Mouse (Mus musculus): ENCODE data around the gene Megf11. TPM values are rescaled to one million over a fixed set of nuclear protein-coding genes. Genes with fewer than 3 reads are reported as not detected.

The Megf11 gene
- polyA plus RNA-seq, 1 experiment from 2014 or later = 5.6 TPM

DNA sequence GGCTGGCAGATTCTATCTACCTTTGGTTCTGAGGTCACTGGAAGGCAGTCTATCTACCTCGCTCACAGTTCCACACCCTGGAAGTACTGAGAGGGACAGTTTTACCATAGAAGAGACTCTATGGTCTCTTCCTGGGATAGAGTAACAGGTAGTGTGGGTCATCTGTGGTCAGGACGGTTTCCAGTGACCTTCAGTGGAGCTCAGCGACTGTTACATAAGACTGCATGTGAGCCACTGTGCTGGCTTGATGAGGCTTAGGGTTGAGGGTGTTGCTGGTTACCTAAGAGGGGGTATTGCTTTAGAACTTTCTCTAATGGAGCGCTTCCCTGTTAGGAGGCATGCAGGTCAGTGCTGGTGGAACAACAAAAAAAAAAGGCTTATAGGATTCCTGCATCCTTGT is 68.8 kb downstream of the Megf11 start:
- DNase-seq (ENCODE audit: low spot score) = no peak
- 83% methylated on average over 4 of the region's 4 CpGs for WGBS
- Histone ChIP-seq H3K27ac (no peak overlapping the region), H3K27me3 (ENCODE audit: insufficient read depth, poor library complexity, severe bottlenecking) (peaks cover 9% of the 10 kb centered on the region), H3K4me1 (replicated peaks) (peaks cover 39% of the 10 kb centered on the region), H3K9me3 (no peaks in the 10 kb centered on the region), H3K4me3 (no peak overlapping the region), H3K36me3 (no peaks in the 10 kb centered on the region)

DNA sequence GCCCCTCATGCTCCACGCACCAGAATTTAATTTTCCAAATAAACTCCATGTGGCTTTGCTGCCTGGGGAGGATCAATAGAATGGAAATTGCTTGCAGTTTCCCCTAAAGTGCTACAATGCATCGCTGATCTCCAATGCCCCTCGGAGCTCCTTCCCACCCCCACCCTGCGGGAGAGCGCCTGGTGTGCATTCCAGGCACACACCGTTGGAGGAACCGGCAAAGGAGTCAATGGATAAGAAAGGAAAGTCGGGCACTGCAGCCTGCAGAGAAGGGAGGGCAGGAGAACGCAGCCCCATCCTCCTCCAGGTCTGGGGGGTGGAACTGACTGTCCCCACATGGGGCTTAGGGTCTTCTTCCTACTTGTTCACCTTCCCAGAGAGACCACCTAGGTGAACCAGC is 70.5 kb downstream of the Megf11 start:
- Histone ChIP-seq H3K4me3 (no peak overlapping the region; the same call in 1 of the 2 replicates), H3K9me3 (no peaks in the 10 kb centered on the region), H3K4me1 (replicated peaks) (peaks cover 43% of the 10 kb centered on the region), H3K36me3 (no peaks in the 10 kb centered on the region), H3K27me3 (ENCODE audit: insufficient read depth, poor library complexity, severe bottlenecking) (peaks cover 5% of the 10 kb centered on the region), H3K27ac (peak overlapping the region; percentile 72; the same call in 1 of the 2 replicates)
- WGBS = 3% methylated on average over 9 of the region's 9 CpGs
- peak; percentile 21 for DNase-seq (ENCODE audit: low spot score)

DNA sequence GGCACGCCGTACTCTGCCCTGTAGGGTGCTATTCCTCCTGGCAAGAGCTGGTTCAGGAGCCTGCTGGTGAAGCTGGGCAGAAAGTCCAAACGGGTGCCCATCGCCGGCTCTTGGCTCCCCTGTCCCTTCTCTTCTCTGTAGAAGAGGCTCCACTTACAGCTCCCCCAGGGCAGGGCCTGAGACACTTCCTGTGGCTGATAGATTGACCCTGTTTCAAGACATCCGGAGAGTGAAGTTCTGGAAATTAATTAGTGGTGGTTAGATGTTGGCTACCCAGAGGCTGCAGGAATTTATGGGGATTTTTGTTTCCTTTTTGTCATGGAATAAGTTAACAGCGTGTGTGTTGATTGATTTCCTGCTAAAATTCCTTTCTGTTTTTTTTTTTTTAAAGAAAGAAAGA is 72.2 kb downstream of the Megf11 start:
- Histone ChIP-seq H3K27ac (no peak overlapping the region), H3K36me3 (no peaks in the 10 kb centered on the region), H3K4me1 (replicated peaks) (peaks cover 49% of the 10 kb centered on the region), H3K27me3 (ENCODE audit: insufficient read depth, poor library complexity, severe bottlenecking) (peaks cover 5% of the 10 kb centered on the region; the same call in 1 of the 2 replicates), H3K4me3 (no peak overlapping the region), H3K9me3 (no peaks in the 10 kb centered on the region)
- WGBS = 71% methylated on average over 7 of the region's 7 CpGs
- DNase-seq (ENCODE audit: low spot score) = no peak

DNA sequence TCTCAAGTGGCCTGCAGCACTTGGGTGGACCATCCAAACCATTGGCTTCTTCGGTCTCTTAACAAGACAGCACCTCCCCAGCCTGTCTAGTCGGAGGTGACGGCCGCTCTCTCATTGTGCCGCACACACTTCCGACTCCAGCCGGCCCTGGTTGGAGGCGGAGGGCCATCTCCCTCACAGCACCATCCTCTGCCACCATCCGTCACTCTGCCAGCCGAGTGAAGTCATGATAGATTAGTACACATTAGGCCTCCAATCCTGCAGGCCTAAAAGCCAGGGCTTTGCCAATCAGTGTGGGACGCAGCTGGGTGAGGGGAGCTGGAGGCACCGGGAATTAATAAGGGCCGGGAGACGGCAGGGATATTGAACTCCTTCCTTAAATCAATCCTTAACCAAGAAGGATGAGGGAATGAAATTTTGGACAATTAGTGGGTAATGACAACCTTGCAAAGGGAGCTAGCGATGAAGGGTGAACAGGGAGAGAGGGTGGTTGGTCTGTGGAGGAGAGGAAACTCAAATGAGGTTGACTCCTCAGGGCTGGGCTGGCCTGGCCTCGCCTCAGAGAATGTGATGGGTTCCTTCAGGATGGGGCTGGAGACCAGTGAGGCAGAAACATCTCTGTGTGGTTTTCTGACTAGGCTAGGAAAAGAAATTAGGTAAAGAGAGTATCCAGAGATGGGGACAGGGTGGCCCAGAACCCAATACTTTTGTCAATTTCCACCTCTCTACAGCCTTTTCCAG is 76.3 kb downstream of the Megf11 start:
- WGBS = 79% methylated on average over 16 of the region's 16 CpGs
- H3K27ac ChIP-seq = peak overlapping the region; percentile 12; the same call in 1 of the 2 replicates
- DNase-seq (ENCODE audit: low spot score) = peak; percentile 15

DNA sequence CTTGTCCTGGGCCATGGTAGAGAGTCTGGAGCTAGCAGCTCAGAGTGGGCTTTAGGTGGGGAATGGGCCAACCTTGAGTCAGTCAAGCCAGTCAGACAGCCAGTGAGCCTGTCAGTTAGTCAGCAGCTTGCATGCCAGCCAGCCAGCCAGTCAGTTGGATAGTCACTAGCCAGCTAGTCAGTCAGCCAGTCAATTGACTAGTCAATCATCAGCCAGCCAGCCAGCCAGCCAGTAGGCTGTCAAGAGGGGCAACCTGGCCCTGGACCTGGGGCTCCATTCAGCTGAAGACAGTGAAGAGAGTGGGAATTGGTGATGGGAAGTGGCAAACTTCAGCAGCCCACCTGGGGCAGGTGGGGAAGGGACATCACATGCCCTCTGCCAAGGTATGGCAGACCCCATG is 77.4 kb downstream of the Megf11 start:
- DNase-seq (ENCODE audit: low spot score) = no peak
- Histone ChIP-seq H3K27ac (peak overlapping the region; percentile 23; the same call in 1 of the 2 replicates), H3K9me3 (no peaks in the 10 kb centered on the region), H3K4me3 (no peak overlapping the region), H3K4me1 (replicated peaks) (peaks cover 26% of the 10 kb centered on the region), H3K27me3 (ENCODE audit: insufficient read depth, poor library complexity, severe bottlenecking) (0 out of 2 replicates have a peak, but pooled peaks cover 3% of the 10 kb centered on the region), H3K36me3 (no peaks in the 10 kb centered on the region)

More for the DNA sequence above, 76.3 kb downstream of the Megf11 start:
- no peak overlapping the region for H3K4me3 ChIP-seq
- peaks cover 34% of the 10 kb centered on the region for H3K4me1 ChIP-seq (replicated peaks)
- H3K9me3 ChIP-seq = no peaks in the 10 kb centered on the region
- 0 out of 2 replicates have a peak, but pooled peaks cover 3% of the 10 kb centered on the region for H3K27me3 ChIP-seq (ENCODE audit: insufficient read depth, poor library complexity, severe bottlenecking)
- H3K36me3 ChIP-seq = no peaks in the 10 kb centered on the region

DNA sequence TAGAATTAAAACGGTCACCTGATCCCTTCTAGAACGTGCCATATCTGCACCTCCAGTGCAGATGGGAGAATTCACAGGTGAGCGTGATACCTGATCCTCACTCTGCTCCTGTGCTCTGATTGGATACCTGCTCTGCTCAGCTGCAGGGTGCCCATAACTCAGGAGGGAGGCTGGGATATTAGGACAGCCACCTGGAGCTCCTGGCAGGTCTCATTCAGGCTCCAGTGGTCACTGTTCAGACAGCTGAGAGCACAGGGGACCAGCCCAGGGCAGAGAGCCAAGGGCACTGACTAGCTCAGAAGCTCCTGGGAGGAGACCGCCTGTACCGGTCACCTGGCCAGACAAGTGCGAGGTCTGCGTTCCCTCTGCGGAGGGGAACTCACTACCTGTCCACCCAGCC is 80.7 kb downstream of the Megf11 start:
- Histone ChIP-seq H3K4me3 (no peak overlapping the region), H3K9me3 (no peaks in the 10 kb centered on the region)
- WGBS = 74% methylated on average over 8 of the region's 8 CpGs

DNA sequence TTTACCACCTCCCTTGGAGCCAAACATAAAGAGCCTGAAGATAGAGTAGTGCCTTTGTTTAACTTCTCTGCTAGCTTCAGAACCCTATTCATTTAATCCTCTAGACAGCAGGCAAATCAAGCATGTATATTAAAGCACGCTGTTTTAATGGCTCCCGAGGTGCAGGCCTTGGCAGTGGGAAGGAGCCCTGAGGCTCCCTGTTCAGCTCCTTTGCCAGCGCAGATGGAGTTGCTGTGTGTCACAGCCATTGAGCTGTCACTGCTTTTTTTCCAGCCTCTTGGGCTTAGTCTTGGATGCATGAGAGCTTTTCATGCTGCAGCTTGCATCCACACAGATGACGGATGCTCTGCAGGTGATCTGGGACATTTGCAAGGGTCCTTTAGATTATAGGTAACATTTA is 81.1 kb downstream of the Megf11 start:
- Histone ChIP-seq H3K27ac (no peak overlapping the region), H3K4me1 (replicated peaks) (peaks cover 8% of the 10 kb centered on the region; the same call in 1 of the 2 replicates), H3K36me3 (no peaks in the 10 kb centered on the region), H3K4me3 (no peak overlapping the region), H3K9me3 (no peaks in the 10 kb centered on the region), H3K27me3 (ENCODE audit: insufficient read depth, poor library complexity, severe bottlenecking) (0 out of 2 replicates have a peak, but pooled peaks cover 3% of the 10 kb centered on the region)
- WGBS = 52% methylated on average over 4 of the region's 4 CpGs
- no peak for DNase-seq (ENCODE audit: low spot score)

More for the DNA sequence above, 80.7 kb downstream of the Megf11 start:
- no peak overlapping the region for H3K27ac ChIP-seq
- no peaks in the 10 kb centered on the region for H3K36me3 ChIP-seq
- peaks cover 8% of the 10 kb centered on the region; the same call in 1 of the 2 replicates for H3K4me1 ChIP-seq (replicated peaks)
- DNase-seq (ENCODE audit: low spot score) = no peak
- H3K27me3 ChIP-seq (ENCODE audit: insufficient read depth, poor library complexity, severe bottlenecking) = 0 out of 2 replicates have a peak, but pooled peaks cover 3% of the 10 kb centered on the region

DNA sequence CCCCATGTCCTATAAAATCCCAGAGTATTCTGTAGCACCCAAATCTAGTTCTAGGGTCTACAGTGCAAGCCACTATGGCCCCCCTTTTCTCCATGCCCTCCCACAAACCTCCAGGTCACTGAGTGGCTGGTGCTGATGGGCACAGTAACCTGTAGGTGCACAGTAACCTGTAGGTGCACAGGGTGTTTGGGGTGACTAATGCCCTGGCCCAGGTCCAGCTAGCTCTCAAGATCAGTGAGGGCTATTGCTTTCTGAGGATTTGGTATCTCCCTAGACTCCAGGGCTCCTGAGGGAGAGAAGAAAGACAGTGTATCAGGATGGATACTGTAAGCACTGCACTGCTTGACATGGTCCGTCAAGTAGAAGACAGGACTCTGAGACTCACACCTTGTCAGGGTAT is 85.4 kb downstream of the Megf11 start:
- peaks cover 25% of the 10 kb centered on the region for H3K4me1 ChIP-seq (replicated peaks)
- WGBS = 84% methylated on average over 1 of the region's 1 CpGs
- DNase-seq (ENCODE audit: low spot score) = no peak
- H3K9me3 ChIP-seq = no peaks in the 10 kb centered on the region
- H3K27me3 ChIP-seq (ENCODE audit: insufficient read depth, poor library complexity, severe bottlenecking) = peaks cover 17% of the 10 kb centered on the region
- H3K4me3 ChIP-seq = no peak overlapping the region
- no peak overlapping the region for H3K27ac ChIP-seq
- H3K36me3 ChIP-seq = no peaks in the 10 kb centered on the region

DNA sequence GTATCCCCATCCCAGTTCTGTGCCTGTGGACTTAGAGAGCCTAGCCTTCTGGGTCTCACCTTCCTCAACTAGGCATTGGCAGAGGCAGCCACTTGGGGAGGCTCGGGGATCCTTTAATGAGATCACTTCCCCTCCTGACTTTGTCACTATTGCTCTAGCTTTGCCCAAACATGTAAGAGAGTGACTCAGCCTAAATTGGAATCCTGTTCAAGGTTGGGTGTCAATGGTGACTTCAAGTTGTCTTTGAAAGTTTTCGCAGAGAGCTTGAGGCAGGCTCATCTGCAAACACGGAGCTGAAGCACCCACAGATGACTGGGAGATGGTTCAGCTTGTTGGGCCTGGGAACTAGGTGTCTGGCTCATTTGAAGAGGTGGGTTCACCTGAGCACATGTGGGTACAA is 85.9 kb downstream of the Megf11 start:
- no peak overlapping the region for H3K27ac ChIP-seq

DNA sequence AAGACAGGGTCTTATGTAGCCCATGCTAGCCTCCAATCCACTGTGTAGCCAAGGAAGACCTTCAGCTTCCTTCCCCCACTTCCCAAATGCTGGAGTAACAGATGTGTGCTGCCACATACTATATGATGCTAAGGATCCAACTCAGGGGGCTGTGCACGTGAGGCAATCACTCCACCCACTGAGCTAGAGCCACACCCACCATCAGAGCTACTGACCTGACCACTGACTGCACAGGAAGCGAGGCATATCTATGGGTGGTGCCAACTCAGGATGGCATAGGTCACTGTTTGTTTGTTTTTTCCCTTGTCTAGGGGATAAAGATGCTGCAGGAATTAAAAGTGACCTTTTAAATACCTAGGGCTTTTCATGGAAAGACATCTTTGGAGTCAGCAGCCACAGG is 86.7 kb downstream of the Megf11 start:
- peaks cover 17% of the 10 kb centered on the region for H3K27me3 ChIP-seq (ENCODE audit: insufficient read depth, poor library complexity, severe bottlenecking)

More for the DNA sequence above, 85.9 kb downstream of the Megf11 start:
- H3K27me3 ChIP-seq (ENCODE audit: insufficient read depth, poor library complexity, severe bottlenecking) = peaks cover 17% of the 10 kb centered on the region
- no peak for DNase-seq (ENCODE audit: low spot score)
- no peaks in the 10 kb centered on the region for H3K36me3 ChIP-seq
- no peak overlapping the region for H3K4me3 ChIP-seq
- no peaks in the 10 kb centered on the region for H3K9me3 ChIP-seq
- peaks cover 30% of the 10 kb centered on the region for H3K4me1 ChIP-seq (replicated peaks)
- WGBS = 86% methylated on average over 3 of the region's 3 CpGs

DNA sequence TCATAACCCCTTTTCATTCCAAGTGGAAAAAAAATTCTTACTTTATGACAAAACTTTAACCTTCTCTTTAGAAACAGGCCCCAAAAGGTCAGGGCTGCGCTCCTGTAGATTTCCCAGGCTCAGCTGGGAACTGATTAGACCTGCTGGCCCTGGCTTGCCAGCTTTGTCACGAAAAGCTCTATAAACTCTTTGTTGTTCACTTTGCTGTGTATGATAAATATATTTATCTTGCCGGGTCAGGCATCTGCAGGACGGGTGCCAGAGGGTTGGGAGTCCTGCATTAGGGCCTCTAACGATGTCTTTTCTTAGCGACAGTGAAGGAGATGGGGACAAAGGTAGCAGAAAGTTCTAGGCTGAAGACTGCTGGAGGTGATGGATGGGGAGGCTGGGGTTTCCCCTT is 87.3 kb downstream of the Megf11 start:
- DNase-seq (ENCODE audit: low spot score) = no peak
- Histone ChIP-seq H3K4me3 (no peak overlapping the region), H3K27ac (no peak overlapping the region), H3K4me1 (replicated peaks) (peaks cover 34% of the 10 kb centered on the region), H3K9me3 (no peaks in the 10 kb centered on the region), H3K36me3 (no peaks in the 10 kb centered on the region), H3K27me3 (ENCODE audit: insufficient read depth, poor library complexity, severe bottlenecking) (peaks cover 17% of the 10 kb centered on the region)
- WGBS = 77% methylated on average over 6 of the region's 6 CpGs

More for the DNA sequence above, 86.7 kb downstream of the Megf11 start:
- Histone ChIP-seq H3K36me3 (no peaks in the 10 kb centered on the region), H3K9me3 (no peaks in the 10 kb centered on the region), H3K4me3 (no peak overlapping the region), H3K27ac (no peak overlapping the region), H3K4me1 (replicated peaks) (peaks cover 31% of the 10 kb centered on the region)
- no peak for DNase-seq (ENCODE audit: low spot score)
- WGBS = 51% methylated on average over 2 of the region's 2 CpGs

DNA sequence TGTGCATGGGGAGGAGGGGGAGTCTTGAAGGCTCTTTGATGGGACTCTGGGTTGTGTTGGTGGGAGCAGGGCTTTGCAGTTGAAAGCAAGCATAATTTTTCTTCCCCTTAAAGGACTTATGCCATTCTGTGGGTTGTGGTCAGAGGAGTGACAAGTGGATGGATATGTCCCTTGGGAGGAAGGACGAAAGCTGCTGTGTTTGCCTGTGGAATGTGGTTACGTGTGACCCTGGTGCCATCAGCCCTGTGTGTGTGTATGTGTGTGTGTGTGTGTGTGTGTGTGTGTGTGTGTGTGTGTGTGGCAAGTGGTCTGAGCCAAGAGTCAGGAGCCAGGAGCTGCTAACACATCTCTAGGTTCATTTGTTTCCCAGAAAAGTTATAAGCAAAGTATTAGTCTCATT is 87.7 kb downstream of the Megf11 start:
- Histone ChIP-seq H3K9me3 (no peaks in the 10 kb centered on the region), H3K27me3 (ENCODE audit: insufficient read depth, poor library complexity, severe bottlenecking) (peaks cover 17% of the 10 kb centered on the region), H3K27ac (no peak overlapping the region), H3K4me3 (no peak overlapping the region), H3K36me3 (no peaks in the 10 kb centered on the region), H3K4me1 (replicated peaks) (peaks cover 36% of the 10 kb centered on the region)
- no peak for DNase-seq (ENCODE audit: low spot score)
- 64% methylated on average over 2 of the region's 2 CpGs for WGBS

DNA sequence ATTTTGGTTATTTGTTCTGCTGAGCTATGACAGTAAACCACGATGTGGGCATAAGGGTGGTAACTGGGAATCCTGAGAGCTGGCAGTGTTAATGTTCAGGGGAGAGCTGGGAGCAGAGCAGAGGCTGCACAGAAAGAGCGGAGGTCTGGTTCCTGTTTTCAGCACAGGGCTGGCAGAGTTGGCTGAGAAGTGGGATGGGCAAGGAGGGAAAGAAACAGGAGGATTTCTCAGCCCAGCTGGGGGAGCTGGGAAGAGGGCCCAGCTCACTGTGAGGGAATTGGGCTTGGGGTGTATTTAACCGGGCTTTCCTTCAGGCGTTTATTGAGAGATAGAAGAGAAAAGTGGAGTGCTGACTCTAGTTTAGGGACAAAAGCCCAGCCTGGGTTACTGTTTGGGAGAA is 88.3 kb downstream of the Megf11 start:
- peaks cover 17% of the 10 kb centered on the region for H3K27me3 ChIP-seq (ENCODE audit: insufficient read depth, poor library complexity, severe bottlenecking)
- peaks cover 36% of the 10 kb centered on the region for H3K4me1 ChIP-seq (replicated peaks)
- H3K27ac ChIP-seq = no peak overlapping the region
- 56% methylated on average over 4 of the region's 4 CpGs for WGBS
- no peaks in the 10 kb centered on the region for H3K9me3 ChIP-seq
- H3K4me3 ChIP-seq = no peak overlapping the region
- no peaks in the 10 kb centered on the region for H3K36me3 ChIP-seq
- no peak for DNase-seq (ENCODE audit: low spot score)
